8 mouse cellular contexts compared by ENCODE assay signal in genomic region chr19:3930262-3931057, GRCm38 (mm10). TPM values are rescaled to one million over a fixed set of nuclear protein-coding genes. Genes with fewer than 3 reads are reported as not detected.
DNase-seq lines count a peak whose midpoint lies in the region; ATAC-seq and TF ChIP-seq lines count a peak whose summit lies in the region.

No protein-coding gene starts in this region.

- no peak overlapping the region for H3K9ac ChIP-seq in intestine, postnatal 0 days (ENCODE audit: low read depth, low read length)

- peaks cover 6% of the 10 kb centered on the region; the same call in 1 of the 2 replicates for H3K27me3 ChIP-seq in heart, embryonic 10.5 days (ENCODE audit: insufficient read depth, poor library complexity, severe bottlenecking)
- no peaks in the 10 kb centered on the region for H3K27me3 ChIP-seq in intestine, postnatal 0 days (replicated peaks; ENCODE audit: control insufficient read depth, insufficient read depth, low read length)

- DNase-seq in heart, embryonic 10.5 days (ENCODE audit: low spot score): no peak
- no peak for DNase-seq in heart, adult 9 months (ENCODE audit: low spot score in 2 of 2)
- DNase-seq in retina, postnatal 1 day: peak; percentile 26
- no peak for DNase-seq in retina, embryonic 14.5 days (ENCODE audit: low spot score)
- DNase-seq in thymus, postnatal 14 days: peak; percentile 71
- DNase-seq in embryo, embryonic 10.5 days (ENCODE audit: low spot score): no peak

- no peaks in the 10 kb centered on the region for H3K36me3 ChIP-seq in heart, embryonic 10.5 days
- no peaks in the 10 kb centered on the region; the same call in 1 of the 2 replicates for H3K36me3 ChIP-seq in intestine, postnatal 0 days (ENCODE audit: control insufficient read depth, insufficient read depth)

- whole genome bisulfite sequencing in heart, embryonic 10.5 days: 71% methylated on average over 21 of the region's 21 CpGs
- WGBS in intestine, postnatal 0 days: 70% methylated on average over 21 of the region's 21 CpGs

- peaks cover 26% of the 10 kb centered on the region for H3K4me1 ChIP-seq in heart, embryonic 10.5 days
- H3K4me1 ChIP-seq in intestine, postnatal 0 days (replicated peaks; ENCODE audit: control insufficient read depth, insufficient read depth, low read length): peaks cover 15% of the 10 kb centered on the region; the same call in 1 of the 2 replicates

- ATAC-seq in intestine, postnatal 0 days: no peak
- ATAC-seq in megakaryocyte, adult 5-6 weeks (ENCODE audit: poor library complexity, severe bottlenecking): no peak

- H3K9me3 ChIP-seq in heart, embryonic 10.5 days: no peaks in the 10 kb centered on the region
- H3K9me3 ChIP-seq in intestine, postnatal 0 days (ENCODE audit: control insufficient read depth): no peaks in the 10 kb centered on the region

- no peak overlapping the region for H3K4me3 ChIP-seq in heart, embryonic 10.5 days
- no peak overlapping the region for H3K4me3 ChIP-seq in intestine, postnatal 0 days (ENCODE audit: low read depth, low read length)

- TF ChIP-seq CTCF in intestine, postnatal 0 days (IDR thresholded peaks at IDR 0.05; ENCODE audit: low read depth): no peak

- peak overlapping the region; percentile 78 for H3K27ac ChIP-seq in heart, embryonic 10.5 days
- H3K27ac ChIP-seq in intestine, postnatal 0 days (ENCODE audit: low read depth, low read length): peak overlapping the region; percentile 55; the same call in 1 of the 2 replicates

- no peak overlapping the region for H3K4me2 ChIP-seq in intestine, postnatal 0 days (replicated peaks; ENCODE audit: low read depth)

RNA-seq across cellular contexts. Expression of gene Aldh3b1, which starts 0.9 kb away (rescaled TPM):
- polyA plus RNA-seq in heart, embryonic 10.5 days (2016; fragmentation: Nextera tagmentation; extraction: Ambion mirVana): 2.1 and 3.0 TPM in 2 replicates
- 16.1 and 17.4 TPM in 2 replicates for polyA plus RNA-seq in intestine, postnatal 0 days (2015; fragmentation: Nextera tagmentation; extraction: Ambion mirVana)
- total RNA-seq in megakaryocyte, adult 5-6 weeks (2015): 47.3 and 48.1 TPM in 2 replicates
- total RNA-seq in megakaryocyte, adult 5-6 weeks (2017): 104 TPM in 2 replicates

RNA-seq across cellular contexts. Expression of gene Unc93b1, which starts 4.5 kb away (rescaled TPM):
- polyA plus RNA-seq in heart, embryonic 10.5 days (2016; fragmentation: Nextera tagmentation; extraction: Ambion mirVana): 4.4 and 5.0 TPM in 2 replicates
- polyA plus RNA-seq in intestine, postnatal 0 days (2015; fragmentation: Nextera tagmentation; extraction: Ambion mirVana): 28.3 and 29.2 TPM in 2 replicates
- total RNA-seq in megakaryocyte, adult 5-6 weeks (2015): 242 and 258 TPM in 2 replicates
- 447 and 483 TPM in 2 replicates for total RNA-seq in megakaryocyte, adult 5-6 weeks (2017)

RNA-seq across cellular contexts. Expression of gene Ndufs8, which starts 17.9 kb away (rescaled TPM):
- 323 and 356 TPM in 2 replicates for polyA plus RNA-seq in heart, embryonic 10.5 days (2016; fragmentation: Nextera tagmentation; extraction: Ambion mirVana)
- 303 and 317 TPM in 2 replicates for polyA plus RNA-seq in intestine, postnatal 0 days (2015; fragmentation: Nextera tagmentation; extraction: Ambion mirVana)
- total RNA-seq in megakaryocyte, adult 5-6 weeks (2015): 213 and 215 TPM in 2 replicates
- total RNA-seq in megakaryocyte, adult 5-6 weeks (2017): 60.4 and 83.5 TPM in 2 replicates

RNA-seq across cellular contexts. Expression of gene Tcirg1, which starts 23.5 kb away (rescaled TPM):
- 22.5 and 32.2 TPM in 2 replicates for polyA plus RNA-seq in heart, embryonic 10.5 days (2016; fragmentation: Nextera tagmentation; extraction: Ambion mirVana)
- 76.2 and 83.0 TPM in 2 replicates for polyA plus RNA-seq in intestine, postnatal 0 days (2015; fragmentation: Nextera tagmentation; extraction: Ambion mirVana)
- total RNA-seq in megakaryocyte, adult 5-6 weeks (2015): 197 and 207 TPM in 2 replicates
- total RNA-seq in megakaryocyte, adult 5-6 weeks (2017): 315 and 316 TPM in 2 replicates

RNA-seq across cellular contexts. Expression of gene Aldh3b3, which starts 28.0 kb away (rescaled TPM):
- polyA plus RNA-seq in heart, embryonic 10.5 days (2016; fragmentation: Nextera tagmentation; extraction: Ambion mirVana): not detected in 2 replicates
- polyA plus RNA-seq in intestine, postnatal 0 days (2015; fragmentation: Nextera tagmentation; extraction: Ambion mirVana): not detected in 2 replicates
- total RNA-seq in megakaryocyte, adult 5-6 weeks (2015): 1.4 and 2.7 TPM in 2 replicates
- total RNA-seq in megakaryocyte, adult 5-6 weeks (2017): 2.4 TPM in 2 replicates

Comparison
In these comparisons a context has a peak if more than half of its experiments do, and no peak if none do; other contexts are left out.
1. DNase-seq: peak in retina, postnatal 1 day (single experiment) and thymus, postnatal 14 days (single experiment); none in heart, embryonic 10.5 days (single experiment), heart, adult 9 months (0 of 2), retina, embryonic 14.5 days (single experiment) and embryo, embryonic 10.5 days (single experiment).